Mouse (Mus musculus): ENCODE measurements at regions not wholly inside any gene's neighbourhood (a gene's known extent, or its start where the extent isn't known, plus 50 kb on each side); places are given as distances from the start of the nearest gene placed in this dataset.

GRCm38 (mm10) chr9:79437636-79438035 lies 281.0 kb downstream of the Col12a1 start:
- no peak for DNase-seq (ENCODE audit: low read depth, low spot score)

- no peak for DNase-seq (ENCODE audit: low read depth, low spot score)
Measured at GRCm38 (mm10) chr9:79439233-79439960, 279.2 kb downstream of the Col12a1 start.

GRCm38 (mm10) chr9:79455226-79455625 lies 263.4 kb downstream of the Col12a1 start:
- DNase-seq (ENCODE audit: low read depth, low spot score) = no peak

DNA sequence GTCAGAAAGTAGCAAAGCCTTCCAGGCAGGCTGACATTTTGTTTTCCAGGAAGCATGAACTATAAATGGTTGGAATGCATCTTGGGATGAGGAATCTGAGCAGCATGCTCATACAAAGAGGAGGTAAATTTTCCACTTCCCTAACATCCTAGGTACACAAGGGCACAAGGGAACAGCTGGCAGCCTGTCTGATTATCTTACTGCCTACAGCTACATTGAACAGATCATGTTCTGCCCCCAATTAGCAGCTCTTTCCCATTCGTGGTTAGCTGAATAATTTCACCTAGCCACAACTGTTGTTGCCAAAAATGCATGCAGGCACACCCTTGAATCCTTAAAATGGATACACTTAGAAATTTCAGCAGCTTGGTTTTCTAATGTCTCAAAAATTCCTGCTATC lies 239.5 kb downstream of the Col12a1 start:
- no peak for DNase-seq (ENCODE audit: low read depth, low spot score)

DNA sequence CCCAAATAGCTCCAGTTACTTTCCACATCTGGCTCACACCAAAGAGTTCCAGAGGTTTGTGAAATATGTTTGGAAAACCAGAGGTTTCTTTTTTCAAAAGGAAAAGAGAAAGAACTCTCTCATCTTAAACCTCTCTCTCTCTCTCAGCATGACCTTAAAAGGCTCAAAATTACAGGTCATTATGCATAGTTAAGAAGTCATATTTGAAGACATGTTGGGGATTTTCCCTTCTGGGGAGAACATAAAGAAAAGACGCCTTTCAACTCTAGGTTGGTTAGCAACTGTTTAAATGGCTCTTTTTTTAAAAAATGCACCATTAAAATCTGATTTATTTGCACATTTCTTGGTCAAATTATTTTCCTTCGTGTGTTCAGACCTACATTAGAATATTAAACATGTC lies 218.4 kb downstream of the Col12a1 start:
- DNase-seq (ENCODE audit: low read depth, low spot score) = no peak

GRCm38 (mm10) chr9:79502034-79502433 lies 216.6 kb downstream of the Col12a1 start:
- DNase-seq (ENCODE audit: low read depth, low spot score) = no peak

DNA sequence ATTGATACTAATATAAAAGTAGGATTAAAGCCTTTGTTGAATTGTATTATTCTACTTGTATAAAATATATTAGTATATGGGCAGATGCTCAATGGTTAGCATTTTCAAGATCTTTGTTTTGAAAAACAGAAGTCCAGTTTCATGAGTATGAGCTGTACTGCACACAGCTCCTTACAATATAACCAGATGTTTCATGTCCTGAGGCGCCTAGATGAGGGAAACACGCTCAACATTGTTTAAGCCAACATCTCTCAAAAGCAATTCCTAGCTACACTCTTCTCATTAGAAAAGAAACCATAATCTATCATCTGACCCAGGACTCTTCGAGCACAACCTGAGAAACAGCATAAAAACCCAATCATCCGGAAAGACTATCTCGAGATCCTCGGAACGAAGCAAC lies 202.2 kb downstream of the Col12a1 start:
- no peak for DNase-seq (ENCODE audit: low read depth, low spot score)

GRCm38 (mm10) chr9:79517461-79517860 lies 201.2 kb downstream of the Col12a1 start:
- peak; percentile 32 for DNase-seq (ENCODE audit: low read depth, low spot score)

DNA sequence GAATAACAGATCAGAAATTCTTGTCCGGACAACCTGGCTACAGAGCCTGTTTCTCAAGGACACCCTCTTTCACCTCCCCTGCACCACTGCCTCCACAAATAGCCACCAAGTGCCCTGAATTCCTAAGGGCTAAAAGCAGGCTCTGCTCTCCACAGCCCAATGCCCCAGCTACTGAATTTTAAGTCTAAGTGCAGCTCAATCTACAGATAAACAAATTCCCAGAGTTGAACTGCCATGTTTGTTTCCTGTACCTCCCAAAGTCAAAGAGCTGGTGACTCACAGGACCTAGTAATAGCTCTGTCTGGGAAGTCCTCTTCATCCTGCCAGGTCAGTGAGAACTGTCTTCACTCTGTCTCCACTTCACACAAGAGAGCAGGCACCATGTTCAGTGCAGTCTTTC lies 200.0 kb downstream of the Col12a1 start:
- no peak for DNase-seq (ENCODE audit: low read depth, low spot score)

GRCm38 (mm10) chr9:79520498-79520897 lies 198.1 kb downstream of the Col12a1 start:
- no peak for DNase-seq (ENCODE audit: low read depth, low spot score)

GRCm38 (mm10) chr9:79523054-79523453 lies 195.6 kb downstream of the Col12a1 start:
- no peak for DNase-seq (ENCODE audit: low read depth, low spot score)

DNA sequence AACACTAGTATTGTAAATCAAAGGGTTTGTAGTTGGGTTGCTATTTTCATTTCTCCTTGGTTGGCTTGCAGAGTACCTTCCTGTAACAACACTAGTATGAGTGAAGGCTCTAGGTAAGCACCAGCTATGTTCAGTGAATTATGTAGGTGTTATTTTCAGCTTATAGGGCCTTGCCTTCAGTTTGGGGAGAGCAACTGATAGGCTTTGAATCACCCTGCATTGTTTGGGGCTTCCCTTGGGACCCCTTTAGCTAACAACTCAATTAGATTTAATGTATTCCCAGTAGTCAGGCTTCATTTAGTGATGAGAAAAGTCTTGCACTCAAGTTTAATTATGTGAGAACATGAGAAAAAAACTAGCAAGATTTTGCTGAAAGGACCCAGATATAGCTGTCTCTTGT lies 193.6 kb downstream of the Col12a1 start:
- no peak for DNase-seq (ENCODE audit: low read depth, low spot score)

- no peak for DNase-seq (ENCODE audit: low read depth, low spot score)
Measured at GRCm38 (mm10) chr9:79526390-79526789, 192.2 kb downstream of the Col12a1 start.

DNA sequence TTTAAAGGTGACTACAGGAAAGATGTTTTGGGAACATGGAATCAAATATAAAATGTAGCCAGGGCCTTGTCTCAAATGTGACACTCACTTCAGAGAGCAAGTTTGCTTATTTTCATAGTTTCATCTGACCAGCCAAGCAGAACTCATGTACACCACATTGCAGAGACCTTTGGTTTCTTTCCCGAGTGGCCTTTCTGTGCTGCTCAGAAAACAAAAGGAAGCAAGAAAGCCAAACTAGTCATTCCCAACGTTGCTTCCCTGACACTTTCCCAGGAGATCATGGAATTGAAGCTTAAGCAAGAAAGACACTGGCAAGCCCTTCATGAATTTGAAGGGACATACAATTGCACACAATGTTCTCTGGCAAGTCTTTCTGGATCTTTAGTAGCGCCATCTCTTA lies 191.3 kb downstream of the Col12a1 start:
- DNase-seq (ENCODE audit: low read depth, low spot score) = peak; percentile 4

Measured in skeletal muscle tissue, adult 2 months (tissue).